Mouse (Mus musculus): Measurements from ENCODE around the gene Carmil3.

- TF ChIP-seq POLR2A (IDR thresholded peaks at IDR 0.05; ENCODE audit: borderline replicate concordance, extremely low read depth, insufficient read depth, insufficient read length, poor library complexity, severe bottlenecking) = no peak
- no peak for TF ChIP-seq CTCF (IDR thresholded peaks at IDR 0.05; ENCODE audit: borderline replicate concordance, extremely low read depth, insufficient read depth, insufficient read length)
Measured at GRCm38 (mm10) chr14:55540787-55541321, 50.4 kb downstream of the Carmil3 start.
